16 mouse cellular contexts compared by ENCODE assay signal in genomic region chr6:37197745-37198144, GRCm38 (mm10).
DNase-seq lines count a peak whose midpoint lies in the region; ATAC-seq and TF ChIP-seq lines count a peak whose summit lies in the region.
"Had no signal": no experiment of that assay in that cellular context is flagged by ENCODE, and none has a peak within 500 bp of the region (broad histone marks: within the 10 kb centered on the region; RNA-seq: fewer than 3 reads in every experiment).

No protein-coding gene starts in this region.

- no peak for ATAC-seq in forebrain, embryonic 16.5 days
- no peak for ATAC-seq in forebrain, embryonic 12.5 days (ENCODE audit: low FRiP score)
- no peak for ATAC-seq in embryonic facial prominence, embryonic 12.5 days (ENCODE audit: insufficient number of reproducible peaks, insufficient read depth, low FRiP score, low TSS enrichment)
- ATAC-seq: midbrain, embryonic 16.5 days had no signal

- no peaks in the 10 kb centered on the region for H3K36me3 ChIP-seq in forebrain, embryonic 16.5 days (ENCODE audit: control insufficient read depth, insufficient read depth)
- no peaks in the 10 kb centered on the region for H3K36me3 ChIP-seq in forebrain, embryonic 12.5 days (replicated peaks)
- no peaks in the 10 kb centered on the region for H3K36me3 ChIP-seq in embryonic facial prominence, embryonic 12.5 days
- H3K36me3 ChIP-seq: neural tube, embryonic 15.5 days had no signal

- peak overlapping the region; percentile 12; the same call in 1 of the 2 replicates for H3K27ac ChIP-seq in forebrain, embryonic 16.5 days (ENCODE audit: low read length)
- no peak overlapping the region for H3K27ac ChIP-seq in forebrain, embryonic 12.5 days
- H3K27ac ChIP-seq in embryonic facial prominence, embryonic 12.5 days: no peak overlapping the region
- H3K27ac ChIP-seq: neural tube, embryonic 15.5 days had no signal

- no peaks in the 10 kb centered on the region for H3K9me3 ChIP-seq in forebrain, embryonic 16.5 days (ENCODE audit: control insufficient read depth, low read length)
- no peaks in the 10 kb centered on the region for H3K9me3 ChIP-seq in forebrain, embryonic 12.5 days
- no peaks in the 10 kb centered on the region for H3K9me3 ChIP-seq in embryonic facial prominence, embryonic 12.5 days
- H3K9me3 ChIP-seq: neural tube, embryonic 15.5 days had no signal

- no peak overlapping the region for H3K9ac ChIP-seq in forebrain, embryonic 16.5 days (replicated peaks; ENCODE audit: low read depth, low read length)
- H3K9ac ChIP-seq in forebrain, embryonic 12.5 days: no peak overlapping the region
- no peak overlapping the region for H3K9ac ChIP-seq in embryonic facial prominence, embryonic 12.5 days
- H3K9ac ChIP-seq: neural tube, embryonic 15.5 days had no signal

- no peaks in the 10 kb centered on the region for H3K27me3 ChIP-seq in forebrain, embryonic 16.5 days (replicated peaks; ENCODE audit: control insufficient read depth, insufficient read depth, low read length)
- H3K27me3 ChIP-seq in forebrain, embryonic 12.5 days: no peaks in the 10 kb centered on the region
- H3K27me3 ChIP-seq in embryonic facial prominence, embryonic 12.5 days: no peaks in the 10 kb centered on the region
- H3K27me3 ChIP-seq: neural tube, embryonic 15.5 days had no signal

- H3K4me2 ChIP-seq in forebrain, embryonic 16.5 days (ENCODE audit: low read length): no peak overlapping the region
- H3K4me2 ChIP-seq in forebrain, embryonic 12.5 days: no peak overlapping the region
- H3K4me2 ChIP-seq in embryonic facial prominence, embryonic 12.5 days (replicated peaks): peak overlapping the region; percentile 11; the same call in 1 of the 2 replicates
- H3K4me2 ChIP-seq: liver, embryonic 11.5 days; neural tube, embryonic 15.5 days had no signal

- H3K4me1 ChIP-seq in forebrain, embryonic 16.5 days (replicated peaks; ENCODE audit: control insufficient read depth, insufficient read depth, low read length): peaks cover 13% of the 10 kb centered on the region
- H3K4me1 ChIP-seq in forebrain, embryonic 12.5 days: 0 out of 2 replicates have a peak, but pooled peaks cover 6% of the 10 kb centered on the region
- peaks cover 11% of the 10 kb centered on the region; the same call in 1 of the 2 replicates for H3K4me1 ChIP-seq in embryonic facial prominence, embryonic 12.5 days

- TF ChIP-seq CTCF in brain, embryonic 14.5 days (IDR thresholded peaks at IDR 0.05; ENCODE audit: borderline replicate concordance, extremely low read depth, insufficient read depth, insufficient read length): no peak

- WGBS in forebrain, embryonic 16.5 days: 71% methylated on average over 13 of the region's 13 CpGs
- WGBS in forebrain, embryonic 12.5 days: 78% methylated on average over 13 of the region's 13 CpGs
- 32% methylated on average over 13 of the region's 13 CpGs for WGBS in embryonic facial prominence, embryonic 12.5 days

- H3K4me3 ChIP-seq in forebrain, embryonic 16.5 days (replicated peaks; ENCODE audit: low read length): no peak overlapping the region
- no peak overlapping the region for H3K4me3 ChIP-seq in forebrain, embryonic 12.5 days (replicated peaks)
- H3K4me3 ChIP-seq in embryonic facial prominence, embryonic 12.5 days: no peak overlapping the region
- H3K4me3 ChIP-seq: neural tube, embryonic 15.5 days had no signal

- no peak for TF ChIP-seq POLR2A in brain, embryonic 14.5 days (IDR thresholded peaks at IDR 0.05; ENCODE audit: borderline replicate concordance, extremely low read depth, insufficient read depth, insufficient read length, poor library complexity, severe bottlenecking)

- DNase-seq in brain, embryonic 14.5 days (ENCODE audit: low read depth): peak; percentile 55
- peak; percentile 26 to 31 for DNase-seq in kidney, postnatal 4 days
- DNase-seq in adrenal gland, postnatal 14 days: no peak
- DNase-seq in left cerebral cortex, adult 8-10 months (ENCODE audit: low spot score in 2 of 2): no peak
- DNase-seq: cerebellum, adult 8-10 months; heart, postnatal 10 days; lung, adult 2 months; lung, postnatal 36 days; right cerebral cortex, postnatal 25 days; thymus, adult 18-20 months had no signal

Comparison
In these comparisons a context has a peak if more than half of its experiments do, and no peak if none do; other contexts are left out.
1. DNase-seq: peak in brain, embryonic 14.5 days (single experiment) and kidney, postnatal 4 days (2 of 2); none in adrenal gland, postnatal 14 days (single experiment) and left cerebral cortex, adult 8-10 months (0 of 2).